24 mouse cellular contexts compared by ENCODE assay signal in genomic region chr9:111103293-111103692, GRCm38 (mm10).
"Had no signal": no experiment of that assay in that cellular context is flagged by ENCODE, and none has a peak within 500 bp of the region (broad histone marks: within the 10 kb centered on the region; RNA-seq: fewer than 3 reads in every experiment).

No protein-coding gene starts in this region.

- H3K36me3 ChIP-seq: heart, embryonic 10.5 days; heart, embryonic 12.5 days; hindbrain, embryonic 10.5 days; hindbrain, embryonic 12.5 days; limb, embryonic 10.5 days; limb, embryonic 12.5 days; liver, embryonic 13.5 days had no signal

- H3K9me3 ChIP-seq: heart, embryonic 10.5 days; heart, embryonic 12.5 days; hindbrain, embryonic 10.5 days; hindbrain, embryonic 12.5 days; limb, embryonic 10.5 days; limb, embryonic 12.5 days; liver, embryonic 13.5 days had no signal

- H3K4me2 ChIP-seq: heart, embryonic 12.5 days; hindbrain, embryonic 12.5 days; hindbrain, embryonic 14.5 days; limb, embryonic 12.5 days; liver, embryonic 11.5 days; liver, embryonic 13.5 days had no signal

- H3K4me1 ChIP-seq: hindbrain, embryonic 10.5 days; hindbrain, embryonic 12.5 days; limb, embryonic 10.5 days; limb, embryonic 12.5 days; liver, embryonic 13.5 days had no signal

- H3K4me3 ChIP-seq: heart, adult 2 months; heart, embryonic 10.5 days; heart, embryonic 12.5 days; hindbrain, embryonic 10.5 days; hindbrain, embryonic 12.5 days; layer of hippocampus, adult 2 months; left cerebral cortex, adult 2 months; limb, embryonic 10.5 days; limb, embryonic 12.5 days; liver, embryonic 13.5 days had no signal

- H3K27me3 ChIP-seq: heart, embryonic 12.5 days; hindbrain, embryonic 12.5 days; limb, embryonic 12.5 days; liver, embryonic 13.5 days had no signal

- H3K27ac ChIP-seq: heart, adult 2 months; heart, embryonic 10.5 days; hindbrain, embryonic 10.5 days; hindbrain, embryonic 12.5 days; hindbrain, embryonic 14.5 days; layer of hippocampus, adult 2 months; left cerebral cortex, adult 2 months; limb, embryonic 10.5 days; limb, embryonic 12.5 days; liver, embryonic 13.5 days had no signal

- ATAC-seq: hindbrain, embryonic 16.5 days; inflammation-experienced regulatory T-cells, adult 6 months had no signal

- DNase-seq: gastrocnemius, postnatal 14 days; gastrocnemius, postnatal 36 days; heart, adult 2 months; heart, postnatal 10 days; heart, postnatal 4 days; kidney, adult 11 months; kidney, adult 2 months; kidney, postnatal 10 days; kidney, postnatal 25 days; kidney, postnatal 4 days; liver; liver, embryonic 13.5 days had no signal

- H3K9ac ChIP-seq: heart, embryonic 12.5 days; hindbrain, embryonic 12.5 days; hindbrain, embryonic 14.5 days; limb, embryonic 12.5 days; liver, embryonic 13.5 days had no signal
